In the genomic region with DNA sequence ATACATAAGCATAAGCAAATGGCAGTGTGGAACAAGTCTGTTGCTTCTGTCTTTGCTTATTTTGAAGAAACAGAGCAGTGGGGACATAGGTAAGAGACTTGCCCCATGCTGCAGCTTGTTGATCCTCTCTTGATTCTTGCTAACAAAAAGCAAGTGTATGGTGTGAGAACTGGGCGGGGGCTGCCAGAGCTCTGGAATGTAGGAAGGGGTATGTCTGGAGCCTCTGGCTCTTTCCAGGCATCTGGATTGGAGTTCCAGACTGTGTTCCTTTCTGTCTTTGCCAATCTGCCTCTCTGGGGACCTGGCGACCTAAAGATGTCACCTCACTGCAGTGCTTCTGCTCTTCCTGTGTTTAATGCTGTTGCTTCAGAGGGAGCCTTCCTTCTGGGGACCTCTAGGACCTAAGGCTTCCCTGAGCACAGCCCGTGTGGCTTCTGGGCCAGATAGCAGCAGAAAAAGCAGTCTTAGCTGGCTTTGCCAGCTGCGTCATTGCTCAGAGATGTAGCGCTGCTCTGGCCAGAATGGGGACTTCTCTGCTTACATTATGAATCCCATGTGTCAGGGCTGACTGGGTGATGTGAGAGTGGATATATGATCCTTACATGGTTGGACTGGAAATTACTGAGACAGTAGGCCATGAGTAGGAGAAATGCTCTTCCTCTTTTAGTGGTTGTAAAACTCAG, we compare ENCODE assay signal across 19 mouse cellular contexts.
DNase-seq lines count a peak whose midpoint lies in the region; ATAC-seq and TF ChIP-seq lines count a peak whose summit lies in the region.
"Had no signal": no experiment of that assay in that cellular context is flagged by ENCODE, and none has a peak within 500 bp of the region (broad histone marks: within the 10 kb centered on the region; RNA-seq: fewer than 3 reads in every experiment).

No protein-coding gene starts in this region.

- no peaks in the 10 kb centered on the region for H3K27me3 ChIP-seq in heart, embryonic 13.5 days (replicated peaks)
- no peaks in the 10 kb centered on the region for H3K27me3 ChIP-seq in midbrain, embryonic 10.5 days (ENCODE audit: low read depth, poor library complexity, severe bottlenecking)
- H3K27me3 ChIP-seq in midbrain, embryonic 15.5 days (replicated peaks): no peaks in the 10 kb centered on the region
- no peaks in the 10 kb centered on the region for H3K27me3 ChIP-seq in stomach, postnatal 0 days (ENCODE audit: control insufficient read depth, insufficient read depth, low read length)
- H3K27me3 ChIP-seq: heart, embryonic 15.5 days; hindbrain, embryonic 15.5 days had no signal

- H3K27ac ChIP-seq in heart, embryonic 13.5 days (replicated peaks): peak overlapping the region; percentile 26; the same call in 1 of the 2 replicates
- no peak overlapping the region for H3K27ac ChIP-seq in midbrain, embryonic 10.5 days (replicated peaks)
- no peak overlapping the region for H3K27ac ChIP-seq in midbrain, embryonic 15.5 days
- H3K27ac ChIP-seq in stomach, postnatal 0 days (replicated peaks): no peak overlapping the region
- H3K27ac ChIP-seq: heart, embryonic 15.5 days; hindbrain, embryonic 15.5 days had no signal

- no peak for ATAC-seq in heart, embryonic 13.5 days (ENCODE audit: extremely low read depth, insufficient number of reproducible peaks, low FRiP score, low TSS enrichment)
- ATAC-seq in midbrain, embryonic 15.5 days (replicated peaks): no peak
- peak; percentile 35 for ATAC-seq in stomach, postnatal 0 days (ENCODE audit: low FRiP score, low TSS enrichment)
- ATAC-seq: intestine, postnatal 0 days had no signal

- H3K9ac ChIP-seq in heart, embryonic 13.5 days: 0 out of 2 replicates have a peak overlapping the region, but pooled peaks have one; percentile 16
- no peak overlapping the region for H3K9ac ChIP-seq in midbrain, embryonic 15.5 days
- no peak overlapping the region for H3K9ac ChIP-seq in stomach, postnatal 0 days (ENCODE audit: low read length)
- H3K9ac ChIP-seq: heart, embryonic 15.5 days; hindbrain, embryonic 15.5 days had no signal

- no peaks in the 10 kb centered on the region for H3K9me3 ChIP-seq in heart, embryonic 13.5 days
- H3K9me3 ChIP-seq in midbrain, embryonic 10.5 days (replicated peaks): no peaks in the 10 kb centered on the region
- no peaks in the 10 kb centered on the region for H3K9me3 ChIP-seq in midbrain, embryonic 15.5 days
- no peaks in the 10 kb centered on the region for H3K9me3 ChIP-seq in stomach, postnatal 0 days (ENCODE audit: control insufficient read depth, low read length)
- H3K9me3 ChIP-seq: heart, embryonic 15.5 days; hindbrain, embryonic 15.5 days had no signal

- peaks cover 8% of the 10 kb centered on the region; the same call in 1 of the 2 replicates for H3K4me1 ChIP-seq in heart, embryonic 13.5 days
- H3K4me1 ChIP-seq in midbrain, embryonic 10.5 days: no peaks in the 10 kb centered on the region
- no peaks in the 10 kb centered on the region for H3K4me1 ChIP-seq in midbrain, embryonic 15.5 days
- no peaks in the 10 kb centered on the region for H3K4me1 ChIP-seq in stomach, postnatal 0 days (replicated peaks; ENCODE audit: control insufficient read depth, insufficient read depth)
- H3K4me1 ChIP-seq: hindbrain, embryonic 15.5 days had no signal

- no peak overlapping the region for H3K4me2 ChIP-seq in heart, embryonic 13.5 days
- no peak overlapping the region for H3K4me2 ChIP-seq in midbrain, embryonic 15.5 days
- H3K4me2 ChIP-seq in stomach, postnatal 0 days (replicated peaks; ENCODE audit: low read depth): no peak overlapping the region
- H3K4me2 ChIP-seq: heart, embryonic 15.5 days; hindbrain, embryonic 15.5 days; midbrain, embryonic 11.5 days had no signal

- H3K4me3 ChIP-seq in heart, embryonic 13.5 days: no peak overlapping the region
- no peak overlapping the region for H3K4me3 ChIP-seq in midbrain, embryonic 10.5 days
- no peak overlapping the region for H3K4me3 ChIP-seq in midbrain, embryonic 15.5 days
- no peak overlapping the region for H3K4me3 ChIP-seq in stomach, postnatal 0 days (ENCODE audit: low read depth, low read length)
- H3K4me3 ChIP-seq: heart, embryonic 15.5 days; hindbrain, embryonic 15.5 days had no signal

- H3K36me3 ChIP-seq in heart, embryonic 13.5 days: no peaks in the 10 kb centered on the region
- H3K36me3 ChIP-seq in midbrain, embryonic 10.5 days: no peaks in the 10 kb centered on the region
- H3K36me3 ChIP-seq in midbrain, embryonic 15.5 days (replicated peaks): no peaks in the 10 kb centered on the region
- no peaks in the 10 kb centered on the region for H3K36me3 ChIP-seq in stomach, postnatal 0 days (ENCODE audit: control insufficient read depth, insufficient read depth, low read length)
- H3K36me3 ChIP-seq: heart, embryonic 15.5 days; hindbrain, embryonic 15.5 days had no signal

- WGBS in heart, embryonic 13.5 days: 38% methylated on average over 5 of the region's 5 CpGs
- WGBS in midbrain, embryonic 10.5 days: 74% methylated on average over 5 of the region's 5 CpGs
- 76% methylated on average over 5 of the region's 5 CpGs for WGBS in midbrain, embryonic 15.5 days
- 53% methylated on average over 5 of the region's 5 CpGs for WGBS in stomach, postnatal 0 days

- 0 out of 2 replicates have a peak, but pooled peaks have one; percentile 9 for TF ChIP-seq CTCF in stomach, postnatal 0 days (IDR thresholded peaks at IDR 0.05; ENCODE audit: low read depth)

- no peak for TF ChIP-seq EP300 in stomach, postnatal 0 days (optimal IDR thresholded peaks at IDR 0.05)

- DNase-seq in heart, adult 8-10 months (ENCODE audit: low spot score): no peak
- peak; percentile 13 for DNase-seq in midbrain, embryonic 10.5 days (ENCODE audit: low spot score)
- peak; percentile 27 for DNase-seq in forelimb bud, embryonic 11.5 days (ENCODE audit: low read depth, low spot score)
- no peak for DNase-seq in stomach, postnatal 0 days (ENCODE audit: low spot score)
- DNase-seq in retina, postnatal 1 day: no peak
- no peak for DNase-seq in layer of hippocampus, adult 9-11 months
- DNase-seq: adrenal gland, postnatal 14 days; B cell, adult 2 months; cerebellum, adult 8-10 months; gastrocnemius, postnatal 25 days; kidney, postnatal 25 days; layer of hippocampus, postnatal 36 days; thymus, adult 18-20 months had no signal

Comparison
In these comparisons a context has a peak if more than half of its experiments do, and no peak if none do; other contexts are left out.
1. DNase-seq: peak in midbrain, embryonic 10.5 days (single experiment) and forelimb bud, embryonic 11.5 days (single experiment); none in heart, adult 8-10 months (single experiment), stomach, postnatal 0 days (single experiment), retina, postnatal 1 day (single experiment) and layer of hippocampus, adult 9-11 months (single experiment).